Mouse (Mus musculus): ENCODE results near the gene E2f3.

Gene E2f3

DNA sequence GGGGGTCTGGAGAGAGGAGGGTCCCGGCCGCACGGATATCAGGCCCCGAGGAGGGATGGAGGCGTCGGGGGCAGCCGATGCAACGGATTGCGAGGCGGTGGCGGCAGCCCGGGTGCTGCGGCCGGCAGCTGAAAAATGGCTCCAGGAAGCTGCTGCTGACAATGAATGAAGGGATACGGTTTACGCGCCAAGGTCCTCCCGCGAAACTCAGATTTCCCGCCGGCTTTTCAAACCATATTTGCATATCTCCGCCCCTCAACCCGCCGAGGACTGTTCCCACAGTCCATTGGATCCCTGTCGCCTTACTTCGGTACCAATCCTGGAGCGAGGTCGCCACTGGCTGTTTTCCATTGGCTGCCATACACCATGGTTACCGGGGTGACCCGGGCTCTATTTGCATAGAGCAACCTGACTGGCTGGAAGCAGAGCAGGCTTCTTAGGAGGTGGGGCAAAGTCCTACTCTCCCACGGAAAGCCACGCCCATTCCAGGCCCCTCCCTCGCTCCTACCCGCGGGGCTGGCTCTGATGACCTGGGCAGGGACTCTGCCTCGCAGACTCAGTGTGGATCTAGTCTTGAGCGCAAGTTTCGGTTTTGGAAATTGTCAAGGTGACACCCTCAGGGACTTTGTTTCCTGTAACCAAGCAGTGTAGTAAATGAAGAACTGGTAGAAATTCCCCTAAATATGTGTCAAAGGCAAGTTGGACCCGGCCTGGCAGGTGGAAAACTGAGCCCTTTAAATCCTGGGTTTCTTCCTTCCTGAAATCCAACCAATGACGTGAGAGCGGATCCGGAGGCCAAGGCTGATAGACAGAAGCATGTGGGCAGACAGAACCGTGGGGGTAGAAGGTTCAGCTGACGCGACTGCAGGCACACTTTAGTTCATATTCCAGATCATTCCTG lies at the start of gene E2f3:
TSS of gene E2f3 (minus strand) at position 209 of the 901 bp plus-strand sequence.
- peak; percentile 100 for DNase-seq (ENCODE audit: low spot score)

DNA sequence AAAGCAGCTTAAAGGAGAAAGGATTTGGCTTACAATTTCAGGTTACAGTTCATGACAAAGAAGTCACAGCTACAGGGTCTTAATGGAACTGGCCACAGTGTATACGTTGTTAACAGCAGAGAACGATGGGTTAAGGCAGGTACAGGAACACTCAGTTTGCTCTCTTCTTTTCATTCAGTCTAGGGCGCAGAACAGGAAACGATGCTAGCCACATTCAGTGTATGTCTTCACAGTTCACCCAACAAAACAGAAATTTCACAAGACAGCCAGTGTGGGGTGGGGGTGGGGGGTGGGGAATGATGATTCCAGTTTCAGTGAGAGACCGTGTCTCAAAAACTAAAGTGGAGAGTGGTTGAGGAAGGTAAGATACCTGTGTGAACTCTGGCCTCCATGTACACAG lies 48.7 kb upstream of the E2f3 start:
- DNase-seq (ENCODE audit: low spot score) = no peak

DNA sequence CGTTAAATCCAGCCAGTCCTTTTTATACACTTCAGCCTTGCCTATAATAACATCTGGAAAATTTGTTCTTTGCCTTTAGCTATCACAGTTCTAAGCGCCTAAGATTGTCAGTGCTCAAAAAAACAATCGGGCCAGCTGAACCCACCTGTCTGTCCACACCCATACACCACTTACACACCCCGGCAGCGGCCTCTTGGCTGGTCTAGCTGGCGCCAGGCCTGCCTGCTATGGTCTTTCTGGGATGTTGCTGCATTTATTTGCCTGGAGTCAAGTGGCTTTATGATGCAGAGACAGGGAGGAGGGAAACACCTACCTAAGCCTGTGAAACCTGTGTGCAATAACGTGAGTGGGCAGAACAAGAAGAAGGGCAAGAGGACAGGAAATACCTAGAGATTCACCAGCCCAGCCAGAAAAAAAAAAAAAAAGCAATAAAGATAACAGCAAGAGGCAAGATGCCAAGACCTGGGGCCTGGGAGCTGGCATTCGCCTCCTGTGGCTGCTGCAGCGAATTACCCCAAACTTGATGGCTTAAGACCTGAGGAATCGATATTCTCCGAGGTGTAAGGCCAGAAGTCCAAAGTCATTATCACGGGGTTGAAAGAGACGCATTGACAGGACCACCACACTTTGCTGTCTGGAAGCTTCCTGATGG lies 45.9 kb upstream of the E2f3 start:
- no peak for DNase-seq (ENCODE audit: low spot score)

DNA sequence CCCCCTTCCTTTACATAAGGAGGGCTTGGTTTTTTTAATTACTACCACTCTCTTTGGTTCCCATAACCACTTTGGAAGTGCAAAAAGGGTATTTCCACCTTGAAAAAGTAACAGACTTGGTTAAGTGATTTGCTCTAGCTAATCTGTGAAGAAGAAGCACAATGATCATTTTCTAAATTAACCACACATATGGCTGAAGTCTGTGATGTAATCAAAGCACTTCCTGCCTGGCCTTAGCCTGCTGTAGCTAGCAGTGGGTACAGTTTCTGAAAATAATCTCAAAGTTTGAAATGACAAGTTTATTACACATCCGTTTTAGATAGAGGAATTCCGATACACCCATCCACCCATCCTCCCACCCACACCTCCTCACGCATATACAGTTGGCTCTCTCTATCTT lies 42.0 kb upstream of the E2f3 start:
- DNase-seq (ENCODE audit: low spot score) = no peak

DNA sequence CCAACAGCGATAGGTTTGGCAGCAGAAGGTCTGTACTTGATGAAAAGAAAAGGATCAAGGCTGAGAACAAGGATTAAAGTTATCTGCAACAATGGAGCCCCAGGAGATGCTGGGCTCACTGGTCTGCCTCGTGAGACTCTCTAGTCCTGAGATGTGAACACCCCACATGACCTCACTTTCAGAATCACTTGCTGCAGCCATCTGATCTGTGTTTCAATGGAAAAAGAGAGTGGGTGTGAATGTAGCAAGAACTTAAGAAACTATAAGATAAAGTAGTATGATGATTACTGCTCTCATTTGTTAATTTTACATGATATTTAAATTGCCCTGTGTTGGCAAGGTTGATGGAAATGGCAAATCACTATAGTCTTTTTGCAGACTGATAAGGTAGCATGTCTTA lies 36.6 kb upstream of the E2f3 start:
- DNase-seq (ENCODE audit: low spot score) = no peak

DNA sequence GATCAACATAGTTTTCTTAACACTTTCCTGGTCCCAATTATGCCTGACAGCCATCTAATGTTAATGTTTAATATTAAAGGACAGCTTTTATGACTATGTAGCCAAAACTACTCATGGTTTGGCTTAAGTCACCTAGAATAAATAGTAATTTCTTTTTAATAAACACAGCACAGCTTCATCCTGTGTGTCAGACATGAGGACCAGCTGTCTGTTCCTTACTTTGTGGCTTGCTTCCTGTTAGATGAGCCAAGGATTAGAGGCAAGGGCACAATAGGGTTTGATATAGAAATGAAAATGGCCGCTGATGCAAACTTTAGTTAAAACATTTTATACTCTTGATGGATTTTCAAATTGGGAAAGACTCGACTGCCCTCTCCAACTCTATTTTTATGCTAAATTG lies 32.7 kb upstream of the E2f3 start:
- DNase-seq (ENCODE audit: low spot score) = no peak

DNA sequence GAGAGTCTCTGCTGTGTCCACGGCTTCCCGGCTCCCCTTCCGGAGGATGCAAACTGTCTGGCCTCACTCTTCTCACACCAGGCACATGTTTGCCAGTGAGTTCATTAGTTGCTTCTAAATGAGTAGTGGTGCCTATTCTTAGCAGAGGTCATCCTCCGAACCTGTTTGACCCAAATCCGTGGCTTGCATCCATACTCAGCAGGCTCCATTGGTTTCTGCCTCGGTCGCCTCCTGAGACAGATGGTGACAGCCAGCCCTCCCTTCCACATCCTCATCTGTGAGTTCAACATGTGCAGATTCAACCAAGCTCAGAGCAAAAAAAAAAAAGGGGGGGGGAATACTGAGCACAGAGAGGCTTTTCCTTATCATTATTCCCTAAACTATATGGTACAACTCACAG lies 31.7 kb upstream of the E2f3 start:
- no peak for DNase-seq (ENCODE audit: low spot score)

DNA sequence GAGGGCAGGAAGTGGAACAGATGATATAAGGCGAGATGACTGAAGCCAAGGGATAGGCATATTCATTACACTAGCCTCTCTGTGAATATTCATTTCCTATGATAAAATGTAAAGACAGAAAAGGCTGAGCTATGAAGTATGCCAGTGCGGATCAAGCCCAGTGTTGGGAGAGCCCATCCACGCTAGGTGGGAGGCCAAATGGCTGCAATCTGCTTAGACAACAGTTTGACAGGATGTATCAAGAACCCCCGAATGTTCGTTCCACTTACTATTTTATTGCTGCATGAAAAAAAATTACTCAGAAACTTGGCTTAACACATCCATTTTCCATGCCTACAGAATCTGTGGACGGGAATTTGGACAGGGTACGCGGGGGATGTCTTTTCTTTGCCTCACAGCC lies 28.7 kb upstream of the E2f3 start:
- DNase-seq (ENCODE audit: low spot score) = no peak

DNA sequence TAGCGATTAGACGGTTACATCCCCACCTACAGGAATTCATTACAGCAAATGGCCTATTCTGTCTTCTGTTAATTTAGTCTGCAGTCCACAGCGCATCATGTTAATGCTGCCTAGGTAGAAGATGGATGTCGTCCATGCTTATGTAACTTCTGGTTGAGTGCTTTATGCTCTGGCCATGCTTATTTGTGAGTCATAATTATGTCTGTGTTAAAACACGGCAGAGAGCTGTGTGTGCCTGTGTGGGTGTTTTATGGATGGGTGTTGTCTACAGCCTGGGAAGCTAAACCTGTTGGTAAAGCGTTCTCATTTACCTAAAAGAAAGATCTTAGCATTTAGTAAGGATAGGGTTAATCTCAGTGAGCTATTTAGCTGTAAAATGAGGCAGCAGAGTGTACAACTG lies 26.4 kb upstream of the E2f3 start:
- no peak for DNase-seq (ENCODE audit: low spot score)

DNA sequence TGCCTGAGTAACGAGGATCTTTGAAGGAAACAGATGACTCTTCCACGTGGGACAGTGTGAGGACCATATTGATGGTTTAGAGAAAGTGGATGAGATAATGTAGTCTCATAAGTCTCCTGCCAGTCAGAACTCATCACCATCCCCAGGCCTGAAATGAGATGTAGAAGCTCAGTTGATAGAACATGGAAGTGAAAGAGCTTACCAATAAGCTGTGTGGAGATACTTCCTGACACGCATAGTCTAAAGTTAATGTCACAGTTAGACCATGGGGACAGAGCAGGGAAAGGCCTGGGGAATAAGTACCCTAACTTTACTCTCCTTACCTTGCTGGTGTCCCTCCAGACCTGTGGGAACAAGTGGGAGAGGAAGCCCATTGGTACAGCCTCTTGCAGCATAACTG lies 22.9 kb upstream of the E2f3 start:
- DNase-seq (ENCODE audit: low spot score) = no peak

DNA sequence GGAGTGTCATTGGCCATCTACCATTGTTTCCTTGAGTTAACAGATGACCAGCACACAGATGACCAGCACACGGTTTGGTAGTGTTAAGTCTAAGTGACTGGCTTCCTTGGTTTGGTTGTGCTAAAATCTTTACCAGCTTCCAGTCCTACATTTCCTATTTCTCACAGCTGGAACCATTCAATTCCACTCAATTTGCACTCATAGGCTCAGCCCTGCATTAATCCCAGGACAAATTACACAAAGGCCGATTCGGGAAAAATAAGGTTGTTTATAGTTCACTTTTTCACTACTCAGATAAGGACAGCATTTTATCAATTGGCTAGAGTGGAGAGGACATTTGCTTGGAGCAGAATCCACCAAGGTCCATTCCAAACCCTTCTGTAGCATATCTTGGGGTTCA lies 19.6 kb upstream of the E2f3 start:
- DNase-seq (ENCODE audit: low spot score) = no peak

DNA sequence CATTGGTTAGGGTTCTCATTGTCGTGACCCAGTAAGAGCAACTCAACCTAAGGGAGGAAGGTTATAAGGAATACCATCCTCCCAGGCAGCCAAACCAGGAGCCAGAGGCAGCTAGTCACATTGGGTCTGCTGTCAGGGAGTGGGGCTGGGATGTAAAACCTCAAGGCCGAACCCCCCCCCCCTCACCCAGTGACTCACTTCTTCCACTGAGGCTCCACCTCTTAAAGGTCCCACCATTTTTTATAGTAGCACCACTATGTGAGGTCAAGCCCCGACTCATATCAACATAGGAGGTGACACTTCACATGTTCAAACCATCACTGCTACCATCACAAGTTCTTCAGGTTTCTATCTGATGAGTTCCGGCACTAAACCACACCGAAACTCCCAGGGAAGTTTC lies 19.0 kb upstream of the E2f3 start:
- DNase-seq (ENCODE audit: low spot score) = no peak

DNA sequence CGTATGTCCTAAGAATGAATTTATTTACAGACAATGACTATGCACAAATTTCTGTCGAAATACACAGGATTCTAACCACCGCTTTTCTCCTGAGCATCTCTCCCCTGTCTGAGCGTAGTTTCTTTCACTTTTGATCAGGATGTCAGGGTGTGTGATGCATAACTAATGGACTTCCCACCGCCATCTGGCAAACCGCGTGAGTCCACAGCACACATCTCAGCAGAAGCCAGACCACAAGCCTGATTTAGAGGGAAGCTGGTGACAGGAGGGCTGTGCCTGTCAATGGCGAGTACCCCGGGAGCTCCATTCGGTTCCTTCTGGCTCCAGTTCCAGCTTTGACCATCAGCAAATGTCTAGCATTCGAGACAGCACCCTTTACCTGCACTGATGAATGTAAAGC lies 17.3 kb upstream of the E2f3 start:
- peak; percentile 3 for DNase-seq (ENCODE audit: low spot score)

DNA sequence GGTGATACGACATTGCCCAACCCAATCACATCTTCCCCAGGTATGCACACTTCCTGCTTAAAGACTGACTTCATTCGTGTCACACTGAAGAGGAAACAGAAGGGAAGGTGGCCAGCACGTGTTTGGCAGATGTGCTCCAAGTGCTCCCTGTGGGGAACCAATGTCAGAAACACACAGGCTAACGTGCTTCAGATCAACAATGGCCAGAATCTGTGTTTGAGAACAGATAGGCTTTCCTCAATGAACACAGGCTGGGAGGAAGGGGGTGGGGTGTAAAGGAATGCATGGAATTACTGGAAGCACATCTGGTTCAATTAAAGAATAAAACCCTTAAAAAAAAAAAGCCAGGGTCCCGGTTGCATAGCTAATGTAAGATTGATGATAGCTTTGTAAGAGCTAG lies 15.2 kb upstream of the E2f3 start:
- no peak for DNase-seq (ENCODE audit: low spot score)

DNA sequence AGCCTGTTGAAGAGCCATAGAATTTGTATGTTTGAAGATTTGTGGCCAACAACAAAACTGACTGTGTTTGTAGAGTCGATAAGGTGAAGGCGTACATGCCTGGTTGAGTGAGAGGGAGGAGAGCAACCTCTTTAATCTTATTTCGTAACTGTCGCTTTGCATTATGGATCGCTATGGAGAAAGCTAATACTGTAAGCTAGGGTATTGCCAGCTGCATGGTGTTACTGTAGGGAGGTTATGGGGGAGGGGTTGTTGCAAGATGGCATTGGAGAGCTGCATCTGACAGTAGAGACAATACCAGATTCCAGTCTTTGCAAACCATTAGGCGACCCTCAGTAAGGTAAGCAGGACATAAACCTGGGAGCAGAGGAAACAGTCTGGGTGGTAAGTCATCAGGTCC lies 2.1 kb upstream of the E2f3 start:
- DNase-seq (ENCODE audit: low spot score) = no peak

DNA sequence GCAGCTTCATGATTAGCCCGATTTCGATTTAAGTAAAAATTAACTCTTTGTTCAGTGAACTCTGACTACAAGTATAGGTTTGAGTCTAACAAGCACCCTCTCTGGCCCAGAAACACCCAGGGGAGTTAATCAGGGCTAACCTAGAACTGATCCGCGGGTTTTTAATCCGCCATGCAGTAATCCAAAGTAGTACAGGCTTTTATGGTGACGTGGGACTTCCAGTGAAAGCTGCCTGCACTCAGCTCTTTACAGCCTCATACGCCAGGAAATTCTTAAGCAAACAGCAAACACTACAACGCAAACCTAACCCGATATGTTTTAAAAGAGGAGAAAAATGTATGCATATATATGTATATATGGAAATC lies 875 bp upstream of the E2f3 start:
- no peak for DNase-seq (ENCODE audit: low spot score)

DNA sequence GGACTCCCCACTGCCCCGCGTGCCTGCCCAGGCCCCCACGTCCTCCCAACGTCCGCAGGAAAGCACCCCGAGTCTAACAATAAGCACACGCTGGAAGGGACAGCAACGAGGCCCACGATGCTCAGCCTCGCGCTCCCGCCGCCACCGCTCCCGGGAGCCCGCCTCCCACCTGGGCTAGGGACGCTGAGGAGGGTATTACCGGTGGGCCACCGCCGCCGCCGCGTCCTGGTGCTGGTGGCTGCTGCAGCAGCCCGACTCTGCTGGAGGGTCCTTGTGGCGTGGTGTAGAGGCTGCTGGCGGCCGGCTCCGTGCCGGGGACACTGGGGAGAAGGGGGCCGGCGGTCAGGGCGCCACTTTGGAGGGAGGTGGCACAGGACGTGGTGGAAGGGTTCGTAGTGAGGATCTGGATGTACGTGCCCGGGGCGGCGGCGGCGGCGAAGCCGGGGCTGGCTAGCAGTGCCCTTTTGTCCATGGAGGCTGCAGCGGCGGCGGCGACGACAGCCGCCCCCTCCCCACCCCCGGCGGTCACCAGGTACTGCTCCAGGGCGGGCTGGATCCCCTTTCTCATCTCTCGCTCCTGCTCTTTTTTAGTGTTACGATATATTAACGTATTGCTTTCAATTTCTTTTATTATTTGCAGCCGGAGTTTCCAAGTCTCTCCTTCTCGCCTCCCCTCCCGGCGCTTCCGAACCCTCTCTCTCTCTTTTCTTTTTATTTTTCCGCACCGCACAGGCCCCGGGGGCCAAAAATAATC lies 585 bp downstream of the E2f3 start:
- no peak for DNase-seq (ENCODE audit: low spot score)

DNA sequence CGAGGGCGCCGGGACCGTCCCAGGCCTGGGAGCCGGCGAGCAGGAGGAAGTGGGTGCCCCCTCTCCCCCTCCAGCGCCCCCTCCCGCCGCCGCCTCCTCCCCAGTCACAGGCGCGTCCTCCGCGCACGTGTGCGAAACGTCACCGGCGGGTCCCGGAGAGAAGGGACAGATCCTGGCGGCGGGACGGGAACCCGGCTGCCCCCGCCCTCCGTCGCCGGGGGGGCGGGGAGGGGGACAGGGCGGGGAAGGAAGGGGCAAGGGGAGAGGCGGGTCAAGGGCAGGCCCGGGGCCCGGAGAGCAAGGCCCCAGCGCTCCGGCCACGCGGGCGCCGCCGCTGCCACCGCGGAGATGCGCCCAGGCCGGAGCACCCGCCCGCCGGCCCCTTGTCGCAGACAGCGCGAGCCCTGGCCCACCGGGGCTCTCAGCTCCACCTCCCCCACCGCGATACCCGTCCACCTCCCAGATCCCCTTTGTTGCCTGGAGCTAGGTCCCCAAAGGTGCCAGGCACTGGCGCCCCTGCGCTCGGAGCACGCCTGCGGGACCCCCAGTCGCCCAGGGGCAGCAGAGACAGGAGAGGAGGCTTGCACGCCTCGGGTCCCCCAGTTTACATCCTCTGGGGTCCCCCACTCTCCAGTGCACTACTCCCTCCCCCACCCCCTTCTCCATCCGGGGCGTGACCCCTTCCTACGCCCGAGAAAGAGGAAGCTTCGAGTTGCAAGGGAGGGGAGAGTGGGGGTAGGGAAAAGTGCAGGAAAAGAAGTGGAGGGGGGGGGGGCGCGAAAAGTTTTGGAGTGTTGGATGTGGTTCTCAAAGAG lies 1.4 kb downstream of the E2f3 start:
- DNase-seq (ENCODE audit: low spot score) = peak; percentile 80

DNA sequence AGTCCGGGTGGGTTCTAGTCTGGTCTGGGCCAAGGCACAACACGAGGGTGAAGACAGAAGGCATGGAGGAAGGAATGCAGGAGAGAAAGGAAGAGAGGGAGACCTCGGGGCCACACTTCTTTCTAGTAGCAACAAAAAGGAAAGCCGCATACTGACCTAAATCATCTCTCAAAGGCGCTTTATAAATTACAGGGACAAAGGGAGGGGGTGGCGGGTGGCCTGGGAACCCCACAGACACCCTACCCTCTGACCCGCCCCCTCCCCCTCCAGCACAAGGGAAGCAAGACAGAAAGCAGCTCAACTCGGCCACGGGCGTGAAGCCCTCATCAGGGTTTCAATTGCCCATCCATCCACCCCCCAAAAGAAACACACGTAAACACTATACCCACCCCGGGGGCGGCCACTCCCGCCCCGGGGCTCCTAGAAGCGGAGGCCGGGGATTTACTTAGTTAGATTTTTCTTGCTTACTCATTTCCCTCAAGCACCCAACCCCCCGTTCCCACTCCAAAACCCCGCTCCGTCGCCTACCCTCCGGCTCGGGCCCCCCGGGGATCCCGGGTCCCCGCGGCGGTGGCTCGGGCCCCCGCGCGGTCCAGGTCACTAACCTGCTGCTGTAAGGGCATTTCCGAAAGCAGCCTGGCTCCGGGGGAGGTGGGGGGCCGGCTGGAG lies 2.2 kb downstream of the E2f3 start:
- DNase-seq (ENCODE audit: low spot score) = no peak

DNA sequence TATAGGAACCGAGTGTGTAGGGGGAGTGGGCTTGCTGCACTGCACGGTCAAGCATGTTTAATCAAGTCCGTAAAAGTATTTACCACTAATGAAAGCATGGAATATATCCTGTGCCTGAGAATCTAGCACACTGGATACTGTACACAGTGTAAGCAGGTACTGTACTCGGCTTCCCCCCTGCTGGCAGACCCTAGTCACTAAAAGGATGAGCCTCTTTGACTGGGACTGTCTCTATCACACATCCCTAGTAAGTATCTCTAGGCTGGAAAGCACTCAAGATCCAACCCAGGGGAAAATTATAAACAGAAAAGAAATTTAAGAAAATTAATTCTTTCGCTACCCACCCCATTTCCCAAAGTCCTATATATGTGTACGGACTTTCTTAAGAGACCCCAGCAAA lies 2.8 kb downstream of the E2f3 start:
- DNase-seq (ENCODE audit: low spot score) = no peak

DNA sequence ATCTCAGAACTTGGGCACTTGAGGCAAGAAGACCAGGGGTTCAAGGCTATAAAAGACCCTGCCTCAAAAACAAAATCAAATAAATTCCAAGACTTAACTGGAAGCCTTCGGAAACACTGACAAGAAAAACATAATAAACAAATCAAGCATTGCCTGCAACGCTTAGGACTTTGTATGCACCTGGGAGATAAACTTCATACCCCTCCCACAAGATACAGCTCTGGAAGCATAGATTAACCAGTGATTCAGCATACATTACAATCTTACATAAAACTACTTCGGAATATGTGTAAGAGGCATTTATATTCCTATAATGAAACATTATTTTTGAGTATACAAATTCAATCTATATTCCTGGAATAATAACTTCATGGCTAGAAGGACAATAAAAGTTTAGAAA lies 3.5 kb downstream of the E2f3 start:
- DNase-seq (ENCODE audit: low spot score) = no peak

DNA sequence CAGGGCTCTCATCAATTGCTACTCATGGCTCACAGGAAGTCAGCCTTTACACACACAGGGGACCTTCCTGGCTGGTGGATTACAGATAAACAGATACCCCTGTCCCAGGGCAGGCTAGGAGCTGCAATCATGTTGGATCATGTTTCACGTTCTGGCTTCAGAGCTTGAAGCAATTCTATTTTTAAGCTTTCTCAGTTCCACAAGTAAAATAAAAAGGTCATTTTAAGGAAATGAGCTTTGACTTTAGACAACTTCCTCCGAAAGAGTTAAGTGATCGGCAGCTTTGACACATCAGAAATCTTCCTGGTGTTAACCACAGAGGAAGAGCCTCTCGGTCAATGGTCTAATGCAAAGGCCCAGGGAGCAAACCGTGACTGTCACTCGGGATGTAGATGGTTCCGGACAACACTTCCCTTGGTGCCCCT lies 6.7 kb downstream of the E2f3 start:
- DNase-seq (ENCODE audit: low spot score) = no peak

Data from lung, postnatal 25 days (tissue).